Mouse (Mus musculus): Measurements from ENCODE around the gene 1700001C02Rik. TPM values are rescaled to one million over a fixed set of nuclear protein-coding genes. Genes with fewer than 3 reads are reported as not detected.

Gene 1700001C02Rik
- total RNA-seq (2018; cell fraction: chromatin; rRNA removed), result not detected
- total RNA-seq (2018; cell fraction: cytosol; rRNA removed), result not detected
- not detected for total RNA-seq (2018; cell fraction: nucleus; rRNA removed)
- polyA plus RNA-seq (2018), result not detected in 3 replicates

GRCm38 (mm10) chr5:30465861-30466260 is at the start of gene 1700001C02Rik:
Gene 1700001C02Rik, plus strand, starts transcription at chr5:30466047.
- Histone ChIP-seq H3K79me2 (ENCODE audit: inconsistent target) (no peaks in the 10 kb centered on the region), H3K36me3 (ENCODE audit: inconsistent target) (no peaks in the 10 kb centered on the region), H3K4me3 (ENCODE audit: inconsistent target) (no peak within 1 kb of the TSS), H3K27ac (no peak within 1 kb of the TSS)
- WGBS (ENCODE audit: missing documents), result 23% methylated on average over 21 of the region's 21 CpGs

- Histone ChIP-seq H3K27ac (no peak overlapping the region), H3K79me2 (ENCODE audit: inconsistent target) (no peaks in the 10 kb centered on the region), H3K4me3 (ENCODE audit: inconsistent target) (no peak overlapping the region), H3K36me3 (ENCODE audit: inconsistent target) (no peaks in the 10 kb centered on the region)
- WGBS (ENCODE audit: missing documents), result 82% methylated on average over 5 of the region's 5 CpGs
These were observed 49.2 kb upstream of the 1700001C02Rik start for GRCm38 (mm10) chr5:30416665-30417064.

- Histone ChIP-seq H3K36me3 (ENCODE audit: inconsistent target) (no peaks in the 10 kb centered on the region), H3K4me3 (ENCODE audit: inconsistent target) (no peak overlapping the region), H3K79me2 (ENCODE audit: inconsistent target) (no peaks in the 10 kb centered on the region), H3K27ac (no peak overlapping the region)
- WGBS (ENCODE audit: missing documents), result 83% methylated on average over 4 of the region's 4 CpGs
These were observed 42.7 kb upstream of the 1700001C02Rik start for GRCm38 (mm10) chr5:30423121-30423520.

GRCm38 (mm10) chr5:30423572-30424244 is 42.1 kb upstream of the 1700001C02Rik start:
- H3K79me2 ChIP-seq (ENCODE audit: inconsistent target), result no peaks in the 10 kb centered on the region
- 46% methylated on average over 8 of the region's 8 CpGs for WGBS (ENCODE audit: missing documents)

GRCm38 (mm10) chr5:30427406-30427805 is 38.4 kb upstream of the 1700001C02Rik start:
- Histone ChIP-seq H3K4me3 (ENCODE audit: inconsistent target) (no peak overlapping the region), H3K36me3 (ENCODE audit: inconsistent target) (no peaks in the 10 kb centered on the region), H3K79me2 (ENCODE audit: inconsistent target) (no peaks in the 10 kb centered on the region), H3K27ac (no peak overlapping the region)
- WGBS (ENCODE audit: missing documents), result 94% methylated on average over 6 of the region's 6 CpGs

More at GRCm38 (mm10) chr5:30423572-30424244, 42.1 kb upstream of the 1700001C02Rik start:
- H3K27ac ChIP-seq, result no peak overlapping the region
- no peaks in the 10 kb centered on the region for H3K36me3 ChIP-seq (ENCODE audit: inconsistent target)
- H3K4me3 ChIP-seq (ENCODE audit: inconsistent target), result no peak overlapping the region

- Histone ChIP-seq H3K36me3 (ENCODE audit: inconsistent target) (no peaks in the 10 kb centered on the region), H3K27ac (no peak overlapping the region), H3K79me2 (ENCODE audit: inconsistent target) (no peaks in the 10 kb centered on the region), H3K4me3 (ENCODE audit: inconsistent target) (no peak overlapping the region)
- WGBS (ENCODE audit: missing documents), result 48% methylated on average over 2 of the region's 2 CpGs
These were observed 26.9 kb upstream of the 1700001C02Rik start for GRCm38 (mm10) chr5:30438931-30439330.

GRCm38 (mm10) chr5:30440308-30440906 is 25.4 kb upstream of the 1700001C02Rik start:
- WGBS (ENCODE audit: missing documents), result 86% methylated on average over 8 of the region's 8 CpGs
- Histone ChIP-seq H3K79me2 (ENCODE audit: inconsistent target) (no peaks in the 10 kb centered on the region), H3K4me3 (ENCODE audit: inconsistent target) (no peak overlapping the region), H3K27ac (no peak overlapping the region), H3K36me3 (ENCODE audit: inconsistent target) (no peaks in the 10 kb centered on the region)

- no peak overlapping the region for H3K4me3 ChIP-seq (ENCODE audit: inconsistent target)
- no peak overlapping the region for H3K27ac ChIP-seq
- no peaks in the 10 kb centered on the region for H3K36me3 ChIP-seq (ENCODE audit: inconsistent target)
- 63% methylated on average over 5 of the region's 5 CpGs for WGBS (ENCODE audit: missing documents)
- no peaks in the 10 kb centered on the region for H3K79me2 ChIP-seq (ENCODE audit: inconsistent target)
These were observed 23.7 kb upstream of the 1700001C02Rik start for GRCm38 (mm10) chr5:30442196-30442595.

GRCm38 (mm10) chr5:30444327-30444895 is 21.4 kb upstream of the 1700001C02Rik start:
- WGBS (ENCODE audit: missing documents), result 94% methylated on average over 13 of the region's 13 CpGs
- no peak overlapping the region for H3K27ac ChIP-seq
- H3K4me3 ChIP-seq (ENCODE audit: inconsistent target), result no peak overlapping the region
- H3K36me3 ChIP-seq (ENCODE audit: inconsistent target), result no peaks in the 10 kb centered on the region
- no peaks in the 10 kb centered on the region for H3K79me2 ChIP-seq (ENCODE audit: inconsistent target)

GRCm38 (mm10) chr5:30456056-30456455 is 9.8 kb upstream of the 1700001C02Rik start:
- no peaks in the 10 kb centered on the region for H3K79me2 ChIP-seq (ENCODE audit: inconsistent target)
- no peak overlapping the region for H3K4me3 ChIP-seq (ENCODE audit: inconsistent target)
- H3K27ac ChIP-seq, result no peak overlapping the region
- no peaks in the 10 kb centered on the region for H3K36me3 ChIP-seq (ENCODE audit: inconsistent target)
- WGBS (ENCODE audit: missing documents), result 63% methylated on average over 6 of the region's 6 CpGs

GRCm38 (mm10) chr5:30460155-30460554 is 5.7 kb upstream of the 1700001C02Rik start:
- H3K27ac ChIP-seq, result no peak overlapping the region
- WGBS (ENCODE audit: missing documents), result 71% methylated on average over 4 of the region's 4 CpGs

GRCm38 (mm10) chr5:30461821-30462220 is 4.0 kb upstream of the 1700001C02Rik start, which contains the start of gene Otof:
Gene Otof, minus strand, starts transcription at chr5:30461932.
- H3K27ac ChIP-seq, result no peak within 1 kb of the TSS
- WGBS (ENCODE audit: missing documents), result 45% methylated on average over 12 of the region's 12 CpGs

More at GRCm38 (mm10) chr5:30460155-30460554, 5.7 kb upstream of the 1700001C02Rik start:
- H3K79me2 ChIP-seq (ENCODE audit: inconsistent target), result no peaks in the 10 kb centered on the region
- no peaks in the 10 kb centered on the region for H3K36me3 ChIP-seq (ENCODE audit: inconsistent target)
- H3K4me3 ChIP-seq (ENCODE audit: inconsistent target), result no peak overlapping the region

GRCm38 (mm10) chr5:30466315-30466714 is 468 bp downstream of the 1700001C02Rik start:
- Histone ChIP-seq H3K79me2 (ENCODE audit: inconsistent target) (no peaks in the 10 kb centered on the region), H3K4me3 (ENCODE audit: inconsistent target) (no peak overlapping the region), H3K36me3 (ENCODE audit: inconsistent target) (no peaks in the 10 kb centered on the region), H3K27ac (no peak overlapping the region)
- 54% methylated on average over 9 of the region's 9 CpGs for WGBS (ENCODE audit: missing documents)

More at GRCm38 (mm10) chr5:30461821-30462220, 4.0 kb upstream of the 1700001C02Rik start, which contains the start of gene Otof:
- Histone ChIP-seq H3K79me2 (ENCODE audit: inconsistent target) (no peaks in the 10 kb centered on the region), H3K36me3 (ENCODE audit: inconsistent target) (no peaks in the 10 kb centered on the region), H3K4me3 (ENCODE audit: inconsistent target) (no peak within 1 kb of the TSS)

GRCm38 (mm10) chr5:30470454-30470853 is 4.6 kb downstream of the 1700001C02Rik start:
- Histone ChIP-seq H3K79me2 (ENCODE audit: inconsistent target) (no peaks in the 10 kb centered on the region), H3K27ac (no peak overlapping the region), H3K36me3 (ENCODE audit: inconsistent target) (no peaks in the 10 kb centered on the region), H3K4me3 (ENCODE audit: inconsistent target) (no peak overlapping the region)
- WGBS (ENCODE audit: missing documents), result 58% methylated on average over 6 of the region's 6 CpGs

- Histone ChIP-seq H3K36me3 (ENCODE audit: inconsistent target) (no peaks in the 10 kb centered on the region), H3K27ac (no peak overlapping the region), H3K79me2 (ENCODE audit: inconsistent target) (no peaks in the 10 kb centered on the region), H3K4me3 (ENCODE audit: inconsistent target) (no peak overlapping the region)
- WGBS (ENCODE audit: missing documents), result 59% methylated on average over 5 of the region's 5 CpGs
These were observed 6.3 kb downstream of the 1700001C02Rik start for GRCm38 (mm10) chr5:30472148-30472547.
